Comparison of ENCODE assay signal across 9 mouse cellular contexts in genomic region chr11:71991541-71991940, GRCm38 (mm10). TPM values are rescaled to one million over a fixed set of nuclear protein-coding genes. Genes with fewer than 3 reads are reported as not detected.
DNase-seq lines count a peak whose midpoint lies in the region; ATAC-seq and TF ChIP-seq lines count a peak whose summit lies in the region.
"Had no signal": no experiment of that assay in that cellular context is flagged by ENCODE, and none has a peak within 500 bp of the region (broad histone marks: within the 10 kb centered on the region; RNA-seq: fewer than 3 reads in every experiment).

No protein-coding gene starts in this region.

- peak; percentile 76 for DNase-seq in embryonic facial prominence, embryonic 11.5 days (ENCODE audit: low spot score)
- DNase-seq in embryonic facial prominence, embryonic 10.5 days (ENCODE audit: low spot score), result no peak
- DNase-seq in midbrain, embryonic 10.5 days (ENCODE audit: low spot score), result peak; percentile 28
- DNase-seq in spleen, postnatal 14 days (ENCODE audit: low spot score in 2 of 2), result no peak

- TF ChIP-seq CTCF in bone marrow, adult 2 months (IDR thresholded peaks at IDR 0.05; ENCODE audit: control insufficient read depth, insufficient read depth, low read length), result 0 out of 2 replicates have a peak, but pooled peaks have one; percentile 28

- no peak overlapping the region for H3K27ac ChIP-seq in embryonic facial prominence, embryonic 11.5 days (replicated peaks; ENCODE audit: low read depth, low read length)
- H3K27ac ChIP-seq in embryonic facial prominence, embryonic 10.5 days (replicated peaks), result no peak overlapping the region
- H3K27ac ChIP-seq in midbrain, embryonic 10.5 days (replicated peaks), result no peak overlapping the region
- no peak overlapping the region for H3K27ac ChIP-seq in midbrain, embryonic 16.5 days (ENCODE audit: low read length)
- H3K27ac ChIP-seq in bone marrow, adult 2 months (ENCODE audit: control insufficient read depth, insufficient read depth, low read depth, low read length, poor library complexity), result no peak overlapping the region
- no peak overlapping the region for H3K27ac ChIP-seq in midbrain, embryonic 13.5 days
- H3K27ac ChIP-seq: hindbrain, embryonic 15.5 days had no signal

- WGBS in embryonic facial prominence, embryonic 11.5 days, result 38% methylated on average over 5 of the region's 5 CpGs
- WGBS in embryonic facial prominence, embryonic 10.5 days, result 38% methylated on average over 5 of the region's 5 CpGs
- 37% methylated on average over 5 of the region's 5 CpGs for WGBS in midbrain, embryonic 10.5 days
- 29% methylated on average over 5 of the region's 5 CpGs for WGBS in midbrain, embryonic 16.5 days
- 15% methylated on average over 5 of the region's 5 CpGs for WGBS in bone marrow, adult 2 months
- 33% methylated on average over 5 of the region's 5 CpGs for WGBS in midbrain, embryonic 13.5 days

- H3K4me3 ChIP-seq in embryonic facial prominence, embryonic 11.5 days (ENCODE audit: low read depth, low read length), result no peak overlapping the region
- H3K4me3 ChIP-seq in embryonic facial prominence, embryonic 10.5 days, result no peak overlapping the region
- H3K4me3 ChIP-seq in midbrain, embryonic 10.5 days, result no peak overlapping the region
- H3K4me3 ChIP-seq in midbrain, embryonic 16.5 days (ENCODE audit: low read depth, low read length), result no peak overlapping the region
- H3K4me3 ChIP-seq in bone marrow, adult 2 months (replicated peaks; ENCODE audit: control insufficient read depth, low read depth, low read length), result no peak overlapping the region
- no peak overlapping the region for H3K4me3 ChIP-seq in midbrain, embryonic 13.5 days (replicated peaks)
- H3K4me3 ChIP-seq: hindbrain, embryonic 15.5 days had no signal

- H3K9me3 ChIP-seq in embryonic facial prominence, embryonic 11.5 days (replicated peaks; ENCODE audit: control insufficient read depth, low read length), result no peaks in the 10 kb centered on the region
- no peaks in the 10 kb centered on the region for H3K9me3 ChIP-seq in embryonic facial prominence, embryonic 10.5 days
- H3K9me3 ChIP-seq in midbrain, embryonic 10.5 days (replicated peaks), result no peaks in the 10 kb centered on the region
- H3K9me3 ChIP-seq in midbrain, embryonic 16.5 days (replicated peaks; ENCODE audit: control insufficient read depth, low read length, poor library complexity, severe bottlenecking), result no peaks in the 10 kb centered on the region
- H3K9me3 ChIP-seq in midbrain, embryonic 13.5 days, result no peaks in the 10 kb centered on the region
- H3K9me3 ChIP-seq: hindbrain, embryonic 15.5 days had no signal

- no peaks in the 10 kb centered on the region; the same call in 1 of the 2 replicates for H3K4me1 ChIP-seq in embryonic facial prominence, embryonic 11.5 days (ENCODE audit: control insufficient read depth, insufficient read depth, low read length)
- peaks cover 24% of the 10 kb centered on the region for H3K4me1 ChIP-seq in embryonic facial prominence, embryonic 10.5 days
- peaks cover 21% of the 10 kb centered on the region for H3K4me1 ChIP-seq in midbrain, embryonic 10.5 days
- H3K4me1 ChIP-seq in midbrain, embryonic 16.5 days (ENCODE audit: control insufficient read depth, insufficient read depth, low read length), result peaks cover 18% of the 10 kb centered on the region
- H3K4me1 ChIP-seq in bone marrow, adult 2 months (ENCODE audit: control insufficient read depth, insufficient read depth, low read length), result no peaks in the 10 kb centered on the region
- peaks cover 19% of the 10 kb centered on the region for H3K4me1 ChIP-seq in midbrain, embryonic 13.5 days (replicated peaks)

- no peak overlapping the region for H3K9ac ChIP-seq in embryonic facial prominence, embryonic 11.5 days (replicated peaks; ENCODE audit: low read length)
- H3K9ac ChIP-seq in midbrain, embryonic 16.5 days (ENCODE audit: low read depth, low read length), result no peak overlapping the region
- no peak overlapping the region for H3K9ac ChIP-seq in midbrain, embryonic 13.5 days (replicated peaks)
- H3K9ac ChIP-seq: hindbrain, embryonic 15.5 days had no signal

- no peaks in the 10 kb centered on the region for H3K36me3 ChIP-seq in embryonic facial prominence, embryonic 11.5 days (replicated peaks; ENCODE audit: control insufficient read depth, insufficient read depth, low read depth, low read length)
- no peaks in the 10 kb centered on the region for H3K36me3 ChIP-seq in embryonic facial prominence, embryonic 10.5 days (replicated peaks)
- no peaks in the 10 kb centered on the region for H3K36me3 ChIP-seq in midbrain, embryonic 10.5 days
- H3K36me3 ChIP-seq in midbrain, embryonic 16.5 days (ENCODE audit: control insufficient read depth, insufficient read depth, low read length), result no peaks in the 10 kb centered on the region
- H3K36me3 ChIP-seq in midbrain, embryonic 13.5 days, result no peaks in the 10 kb centered on the region
- H3K36me3 ChIP-seq: hindbrain, embryonic 15.5 days had no signal

- TF ChIP-seq POLR2A in bone marrow, adult 2 months (IDR thresholded peaks at IDR 0.05; ENCODE audit: borderline replicate concordance, control insufficient read depth, low read depth, low read length), result no peak

- H3K27me3 ChIP-seq in embryonic facial prominence, embryonic 11.5 days (ENCODE audit: control insufficient read depth, insufficient read depth, low read length), result no peaks in the 10 kb centered on the region
- H3K27me3 ChIP-seq in embryonic facial prominence, embryonic 10.5 days (replicated peaks; ENCODE audit: low read depth, poor library complexity, severe bottlenecking), result no peaks in the 10 kb centered on the region
- peaks cover 8% of the 10 kb centered on the region; the same call in 1 of the 2 replicates for H3K27me3 ChIP-seq in midbrain, embryonic 10.5 days (ENCODE audit: low read depth, poor library complexity, severe bottlenecking)
- no peaks in the 10 kb centered on the region for H3K27me3 ChIP-seq in midbrain, embryonic 16.5 days (ENCODE audit: control insufficient read depth, insufficient read depth, low read depth, low read length)
- no peaks in the 10 kb centered on the region for H3K27me3 ChIP-seq in midbrain, embryonic 13.5 days
- H3K27me3 ChIP-seq: hindbrain, embryonic 15.5 days had no signal

- no peak overlapping the region for H3K4me2 ChIP-seq in embryonic facial prominence, embryonic 11.5 days (ENCODE audit: low read depth, low read length)
- H3K4me2 ChIP-seq in midbrain, embryonic 16.5 days (ENCODE audit: low read length), result no peak overlapping the region
- no peak overlapping the region for H3K4me2 ChIP-seq in midbrain, embryonic 13.5 days (replicated peaks)
- H3K4me2 ChIP-seq: hindbrain, embryonic 15.5 days had no signal

- no peak for ATAC-seq in embryonic facial prominence, embryonic 11.5 days (replicated peaks; ENCODE audit: insufficient number of reproducible peaks, low FRiP score, low TSS enrichment, low read depth)
- ATAC-seq in midbrain, embryonic 16.5 days, result no peak
- peak; percentile 78 to 83 for ATAC-seq in hematopoietic stem cell, adult 5-6 weeks (replicated peaks in 1 of 2; ENCODE audit: insufficient read depth in 1 of 2, low FRiP score in 2 of 2, low TSS enrichment in 1 of 2, low read depth in 1 of 2, poor library complexity in 2 of 2, severe bottlenecking in 2 of 2)
- 0 out of 2 replicates have a peak, but pooled peaks have one; percentile 14 for ATAC-seq in midbrain, embryonic 13.5 days

RNA-seq across cellular contexts. Expression of gene Aipl1, which starts 45.8 kb away (rescaled TPM):
- polyA plus RNA-seq in embryonic facial prominence, embryonic 11.5 days (2014; fragmentation: Nextera tagmentation; extraction: Ambion mirVana), result 0.08 and 0.21 TPM in 2 replicates
- polyA plus RNA-seq in embryonic facial prominence, embryonic 10.5 days (2016; fragmentation: Nextera tagmentation; extraction: Ambion mirVana), result 0.36 and 0.52 TPM in 2 replicates
- polyA plus RNA-seq in midbrain, embryonic 10.5 days (2016; fragmentation: Nextera tagmentation; extraction: Ambion mirVana), result 0.67 and 0.97 TPM in 2 replicates
- polyA plus RNA-seq in midbrain, embryonic 16.5 days (2015; fragmentation: Nextera tagmentation; extraction: Ambion mirVana), result 0.34 and 0.65 TPM in 2 replicates
- not detected in 2 replicates for polyA plus RNA-seq in bone marrow, adult 2 months (2011; ENCODE audit: insufficient read depth, insufficient read length, low replicate concordance, missing spikeins)
- 0.84 and 1.3 TPM in 2 replicates for total RNA-seq in hematopoietic stem cell, adult 5-6 weeks (2017)
- 0.43 and 0.63 TPM in 2 replicates for polyA plus RNA-seq in midbrain, embryonic 13.5 days (2015; fragmentation: Nextera tagmentation; extraction: Ambion mirVana)

RNA-seq across cellular contexts. Expression of gene Pimreg, which starts 50.3 kb away (rescaled TPM):
- polyA plus RNA-seq in embryonic facial prominence, embryonic 11.5 days (2014; fragmentation: Nextera tagmentation; extraction: Ambion mirVana), result 182 and 186 TPM in 2 replicates
- polyA plus RNA-seq in embryonic facial prominence, embryonic 10.5 days (2016; fragmentation: Nextera tagmentation; extraction: Ambion mirVana), result 219 and 242 TPM in 2 replicates
- 251 and 280 TPM in 2 replicates for polyA plus RNA-seq in midbrain, embryonic 10.5 days (2016; fragmentation: Nextera tagmentation; extraction: Ambion mirVana)
- 19.4 and 24.5 TPM in 2 replicates for polyA plus RNA-seq in midbrain, embryonic 16.5 days (2015; fragmentation: Nextera tagmentation; extraction: Ambion mirVana)
- 6.5 and 14.0 TPM in 2 replicates for polyA plus RNA-seq in bone marrow, adult 2 months (2011; ENCODE audit: insufficient read depth, insufficient read length, low replicate concordance, missing spikeins)
- 18.3 and 19.3 TPM in 2 replicates for total RNA-seq in hematopoietic stem cell, adult 5-6 weeks (2017)
- polyA plus RNA-seq in midbrain, embryonic 13.5 days (2015; fragmentation: Nextera tagmentation; extraction: Ambion mirVana), result 79.0 and 80.7 TPM in 2 replicates

Comparison
In these comparisons a context has a peak if more than half of its experiments do, and no peak if none do; other contexts are left out.
1. ATAC-seq: peak in hematopoietic stem cell, adult 5-6 weeks (2 of 2) and midbrain, embryonic 13.5 days (single experiment); none in embryonic facial prominence, embryonic 11.5 days (single experiment) and midbrain, embryonic 16.5 days (single experiment).
2. DNase-seq: peak in embryonic facial prominence, embryonic 11.5 days (single experiment) and midbrain, embryonic 10.5 days (single experiment); none in embryonic facial prominence, embryonic 10.5 days (single experiment) and spleen, postnatal 14 days (0 of 2).